Mouse (Mus musculus) midbrain, embryonic 11.5 days (tissue): ENCODE results near the gene Grxcr1. TPM values are rescaled to one million over a fixed set of nuclear protein-coding genes. Genes with fewer than 3 reads are reported as not detected.

Experiments
- ATAC-seq: fragments of 200-750 bp; cut with Nextera tagmentation; 2 replicates; pipeline ENCODE4 v1.8.0; 2017; ENCODE audit warnings: moderate TSS enrichment, moderate library complexity; ENCODE audit not compliant: low FRiP score
- DNase-seq: peaks from one replicate; pipeline ENCODE4 v3.0.0; 2015; ENCODE audit warnings: low spot score; ENCODE audit errors: missing footprints
- H3K27ac ChIP-seq: fragments of 300-500 bp; sonication (generic); 2 replicates; pipeline ENCODE4 v1.5.1; 2014; ENCODE audit warnings: low read depth, low read length
- H3K27me3 ChIP-seq: fragments of 300-500 bp; sonication (generic); 2 replicates; pipeline ENCODE4 v1.6.1; 2014; ENCODE audit warnings: mild to moderate bottlenecking, low read length, moderate library complexity, mixed read lengths; ENCODE audit not compliant: control insufficient read depth, insufficient read depth
- H3K36me3 ChIP-seq: fragments of 300-500 bp; sonication (generic); 2 replicates; pipeline ENCODE4 v1.6.1; 2014; ENCODE audit warnings: mild to moderate bottlenecking, low read length, moderate library complexity, mixed read lengths; ENCODE audit not compliant: control insufficient read depth, insufficient read depth
- H3K4me1 ChIP-seq: fragments of 300-500 bp; sonication (generic); 2 replicates; pipeline ENCODE4 v1.6.1; 2014; ENCODE audit warnings: low read length; ENCODE audit not compliant: control insufficient read depth, insufficient read depth
- H3K4me2 ChIP-seq: fragments of 300-500 bp; sonication (generic); 2 replicates; pipeline ENCODE4 v1.6.1; 2014; ENCODE audit warnings: mild to moderate bottlenecking, moderate library complexity
- H3K4me3 ChIP-seq: fragments of 300-500 bp; sonication (generic); 2 replicates; pipeline ENCODE4 v1.5.1; 2014; ENCODE audit warnings: low read depth, low read length
- H3K9ac ChIP-seq: fragments of 300-500 bp; sonication (generic); 2 replicates; pipeline ENCODE4 v1.6.1; 2014; ENCODE audit warnings: low read length
- H3K9me3 ChIP-seq: fragments of 300-500 bp; sonication (generic); 2 replicates; pipeline ENCODE4 v1.6.1; 2016; ENCODE audit warnings: low read length; ENCODE audit not compliant: control insufficient read depth
- WGBS: fragments of 180-500 bp; shearing (Covaris S2); extraction: QIAGEN DNeasy Blood & Tissue Kit; methylation state at CpG from one replicate; pipeline ENCODE4 v1.1.7; 2014; 5-methylcytosine and 5-hydroxymethylcytosine counted together
- polyA plus RNA-seq: library from polyadenylated mRNA; unstranded; fragments of >200 nt; fragmentation: Nextera tagmentation; extraction: Ambion mirVana; gene quantifications from 2 replicates; pipeline ENCODE4 v1.2.1, GENCODE M21; 2014

Grxcr1 gene
- polyA plus RNA-seq, 1 experiment from 2014 or later = not detected

GRCm38 (mm10) chr5:68120880-68121279 lies 89.2 kb downstream of the Grxcr1 start:
- no peaks in the 10 kb centered on the region for H3K36me3 ChIP-seq
- no peak for ATAC-seq
- no peak overlapping the region for H3K27ac ChIP-seq
- H3K27me3 ChIP-seq = no peaks in the 10 kb centered on the region
- DNase-seq = no peak
- 49% methylated on average over 2 of the region's 2 CpGs for WGBS
- no peak overlapping the region for H3K9ac ChIP-seq
- H3K4me1 ChIP-seq = no peaks in the 10 kb centered on the region
- no peak overlapping the region for H3K4me3 ChIP-seq
- no peaks in the 10 kb centered on the region for H3K9me3 ChIP-seq
- no peak overlapping the region for H3K4me2 ChIP-seq

- Histone ChIP-seq H3K9me3 (no peaks in the 10 kb centered on the region), H3K4me2 (no peak overlapping the region), H3K27me3 (no peaks in the 10 kb centered on the region), H3K27ac (no peak overlapping the region), H3K9ac (no peak overlapping the region), H3K4me1 (no peaks in the 10 kb centered on the region), H3K36me3 (no peaks in the 10 kb centered on the region), H3K4me3 (no peak overlapping the region)
- DNase-seq = no peak
- 69% methylated on average over 3 of the region's 3 CpGs for WGBS
- no peak for ATAC-seq
These were observed 91.2 kb downstream of the Grxcr1 start for GRCm38 (mm10) chr5:68122883-68123282.

- ATAC-seq (no peak), DNase-seq (no peak)
- H3K36me3 ChIP-seq = no peaks in the 10 kb centered on the region
- no peak overlapping the region for H3K27ac ChIP-seq
- H3K9ac ChIP-seq = no peak overlapping the region
- no peaks in the 10 kb centered on the region for H3K4me1 ChIP-seq
- H3K4me2 ChIP-seq = no peak overlapping the region
- WGBS = 92% methylated on average over 1 of the region's 1 CpGs
- no peak overlapping the region for H3K4me3 ChIP-seq
- H3K9me3 ChIP-seq = no peaks in the 10 kb centered on the region
- no peaks in the 10 kb centered on the region for H3K27me3 ChIP-seq
These were observed 93.8 kb downstream of the Grxcr1 start for GRCm38 (mm10) chr5:68125478-68125877.

GRCm38 (mm10) chr5:68128421-68128820 lies 96.8 kb downstream of the Grxcr1 start:
- no peak overlapping the region for H3K4me2 ChIP-seq
- H3K27ac ChIP-seq = no peak overlapping the region
- no peak overlapping the region for H3K9ac ChIP-seq
- ATAC-seq = peak; percentile 79; the same call in 1 of the 2 replicates
- no peaks in the 10 kb centered on the region for H3K9me3 ChIP-seq
- no peaks in the 10 kb centered on the region for H3K36me3 ChIP-seq
- WGBS = 11% methylated on average over 4 of the region's 4 CpGs
- no peaks in the 10 kb centered on the region for H3K27me3 ChIP-seq
- H3K4me1 ChIP-seq = no peaks in the 10 kb centered on the region
- no peak for DNase-seq
- H3K4me3 ChIP-seq = no peak overlapping the region

- H3K36me3 ChIP-seq = no peaks in the 10 kb centered on the region
- 0 out of 2 replicates have a peak, but pooled peaks have one; percentile 57 for ATAC-seq
- no peak overlapping the region for H3K27ac ChIP-seq
These were observed 97.4 kb downstream of the Grxcr1 start for GRCm38 (mm10) chr5:68128821-68129608.

GRCm38 (mm10) chr5:68146818-68147217 lies 115.2 kb downstream of the Grxcr1 start:
- ATAC-seq (peak; percentile 76; the same call in 1 of the 2 replicates), DNase-seq (no peak)
- WGBS = 50% methylated on average over 1 of the region's 1 CpGs
- H3K4me3 ChIP-seq = no peak overlapping the region
- no peaks in the 10 kb centered on the region for H3K27me3 ChIP-seq
- H3K36me3 ChIP-seq = no peaks in the 10 kb centered on the region
- H3K4me1 ChIP-seq = no peaks in the 10 kb centered on the region
- no peak overlapping the region for H3K9ac ChIP-seq
- H3K27ac ChIP-seq = no peak overlapping the region
- H3K4me2 ChIP-seq = no peak overlapping the region
- no peaks in the 10 kb centered on the region for H3K9me3 ChIP-seq

More at GRCm38 (mm10) chr5:68128821-68129608, 97.4 kb downstream of the Grxcr1 start:
- Histone ChIP-seq H3K9ac (no peak overlapping the region), H3K27me3 (no peaks in the 10 kb centered on the region), H3K9me3 (no peaks in the 10 kb centered on the region), H3K4me2 (no peak overlapping the region), H3K4me1 (no peaks in the 10 kb centered on the region), H3K4me3 (no peak overlapping the region)
- DNase-seq = no peak
- WGBS = 77% methylated on average over 3 of the region's 3 CpGs

- no peak for DNase-seq
- Histone ChIP-seq H3K27me3 (no peaks in the 10 kb centered on the region), H3K4me3 (no peak overlapping the region), H3K4me1 (no peaks in the 10 kb centered on the region), H3K27ac (no peak overlapping the region), H3K4me2 (no peak overlapping the region), H3K9ac (no peak overlapping the region), H3K36me3 (no peaks in the 10 kb centered on the region), H3K9me3 (no peaks in the 10 kb centered on the region)
- ATAC-seq = no peak
- WGBS = 84% methylated on average over 3 of the region's 3 CpGs
These were observed 118.3 kb downstream of the Grxcr1 start for GRCm38 (mm10) chr5:68149946-68150345.

GRCm38 (mm10) chr5:68150347-68151043 lies 118.9 kb downstream of the Grxcr1 start:
- no peak for ATAC-seq

GRCm38 (mm10) chr5:68162503-68162902 lies 130.9 kb downstream of the Grxcr1 start:
- Histone ChIP-seq H3K9me3 (no peaks in the 10 kb centered on the region), H3K4me3 (no peak overlapping the region), H3K9ac (no peak overlapping the region), H3K4me1 (no peaks in the 10 kb centered on the region), H3K36me3 (no peaks in the 10 kb centered on the region), H3K27me3 (no peaks in the 10 kb centered on the region), H3K27ac (no peak overlapping the region), H3K4me2 (no peak overlapping the region)
- ATAC-seq (no peak), DNase-seq (no peak)
- 74% methylated on average over 2 of the region's 2 CpGs for whole genome bisulfite sequencing

More at GRCm38 (mm10) chr5:68150347-68151043, 118.9 kb downstream of the Grxcr1 start:
- Histone ChIP-seq H3K9ac (no peak overlapping the region), H3K9me3 (no peaks in the 10 kb centered on the region), H3K4me1 (no peaks in the 10 kb centered on the region), H3K27me3 (no peaks in the 10 kb centered on the region), H3K27ac (no peak overlapping the region), H3K36me3 (no peaks in the 10 kb centered on the region), H3K4me2 (no peak overlapping the region), H3K4me3 (no peak overlapping the region)
- no peak for DNase-seq
- 87% methylated on average over 4 of the region's 4 CpGs for WGBS
